Mouse (Mus musculus): ENCODE measurements around the gene Ddx25.

Ddx25 gene

GRCm38 (mm10) chr9:35558257-35559008 lies at the start of gene Ddx25, which contains the start of gene Pus3:
Gene Ddx25 (minus strand): TSS chr9:35558528.
Gene Pus3 (plus strand): TSS chr9:35558595.
- no peak for DNase-seq (ENCODE audit: low spot score in 2 of 2)

DNA sequence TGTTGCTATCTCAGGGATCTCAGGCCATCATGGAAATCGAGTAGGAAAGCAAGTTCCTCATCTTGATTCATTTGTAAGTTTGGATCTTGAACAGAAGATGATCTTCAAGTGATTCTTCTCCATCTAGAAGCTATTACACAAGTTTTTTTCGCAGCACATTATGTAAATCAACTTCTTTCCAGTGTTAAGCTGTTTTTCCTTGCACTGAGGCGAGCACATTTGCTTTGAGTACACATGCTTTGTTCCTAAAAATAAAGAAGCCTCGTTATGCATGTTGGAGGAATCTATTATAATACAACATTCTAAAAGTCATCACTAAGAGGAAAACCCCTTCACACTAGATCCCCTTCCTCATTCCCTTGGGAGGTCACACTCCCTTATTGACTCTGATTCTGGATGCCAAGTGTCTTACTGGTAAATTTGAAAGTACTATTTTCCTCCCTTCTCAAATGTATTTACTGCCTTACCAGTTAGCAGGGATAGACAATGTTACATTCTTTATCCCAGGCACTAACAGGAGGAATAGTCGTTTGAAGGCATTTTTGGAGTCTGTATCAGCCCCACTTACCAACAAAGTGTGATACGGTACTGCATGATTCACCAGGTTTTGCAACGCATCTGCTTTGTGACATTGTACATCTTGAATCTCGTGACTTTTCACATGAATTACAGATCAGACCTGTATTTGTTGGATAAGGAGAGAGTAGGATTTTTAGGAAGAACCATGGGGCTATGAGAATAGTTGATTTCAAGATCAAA lies 49.5 kb upstream of the Ddx25 start:
- no peak for DNase-seq (ENCODE audit: low spot score in 2 of 2)

DNA sequence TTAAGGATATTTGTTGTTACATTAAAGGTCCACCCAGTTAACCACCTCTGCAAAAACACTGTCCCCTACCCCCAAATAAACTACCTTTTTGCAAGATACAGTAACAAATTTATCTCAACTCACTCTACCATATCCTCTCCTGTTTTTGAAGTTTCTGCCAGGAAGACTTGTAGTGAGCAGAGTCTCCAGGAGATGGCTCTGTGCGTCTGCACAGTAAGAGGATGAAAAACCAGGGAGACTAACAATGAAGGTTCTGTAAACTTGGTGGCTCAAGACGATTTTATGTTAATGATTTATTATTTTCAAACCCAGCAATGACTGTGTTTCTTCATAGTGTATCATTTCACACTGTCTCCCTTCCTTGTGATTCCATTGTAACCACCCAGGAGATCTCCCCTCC lies 34.6 kb upstream of the Ddx25 start:
- DNase-seq (ENCODE audit: low spot score in 2 of 2) = no peak

DNA sequence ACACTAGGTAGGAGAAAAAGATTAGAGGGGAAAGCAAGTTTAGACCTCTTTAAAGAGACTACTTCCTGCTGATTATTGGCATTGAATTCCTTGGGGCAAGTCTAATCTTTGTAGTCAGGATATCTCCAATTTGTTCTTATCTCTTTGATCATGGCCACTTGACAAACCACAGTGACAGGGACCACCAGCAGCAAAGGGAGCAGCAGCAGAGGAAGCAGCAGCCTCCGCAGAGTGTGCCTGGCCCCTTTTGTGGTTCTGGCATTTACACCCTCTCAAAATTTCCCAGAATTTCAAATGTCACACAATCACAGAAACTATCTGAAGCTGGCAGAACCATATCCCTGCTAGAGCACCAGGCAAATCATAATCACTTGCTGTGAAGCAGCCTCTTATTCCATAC lies 29.3 kb upstream of the Ddx25 start:
- no peak for DNase-seq (ENCODE audit: low spot score in 2 of 2)

DNA sequence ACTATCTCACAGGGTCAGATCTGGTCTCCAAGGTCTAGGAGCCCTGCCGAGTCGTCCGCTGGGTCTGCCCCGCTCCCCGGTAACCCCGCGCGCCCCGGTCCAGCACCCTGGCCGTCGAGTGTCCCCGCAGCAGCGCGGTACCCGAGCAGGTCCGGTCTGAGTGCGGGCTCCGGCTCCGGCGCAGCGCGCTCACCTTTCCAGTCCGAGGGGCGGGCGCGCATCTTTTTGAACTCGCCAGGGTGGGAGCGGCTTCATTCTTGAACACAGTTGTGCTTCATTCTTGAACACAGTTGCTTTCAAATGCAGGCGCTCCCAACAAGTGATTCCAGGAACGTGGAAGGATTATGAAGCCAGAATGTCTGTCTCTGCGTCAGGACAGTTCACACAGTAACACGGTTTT lies 16.1 kb upstream of the Ddx25 start:
- DNase-seq (ENCODE audit: low spot score in 2 of 2) = no peak

GRCm38 (mm10) chr9:35570663-35571062 lies 12.3 kb upstream of the Ddx25 start:
- no peak for DNase-seq (ENCODE audit: low spot score in 2 of 2)

DNA sequence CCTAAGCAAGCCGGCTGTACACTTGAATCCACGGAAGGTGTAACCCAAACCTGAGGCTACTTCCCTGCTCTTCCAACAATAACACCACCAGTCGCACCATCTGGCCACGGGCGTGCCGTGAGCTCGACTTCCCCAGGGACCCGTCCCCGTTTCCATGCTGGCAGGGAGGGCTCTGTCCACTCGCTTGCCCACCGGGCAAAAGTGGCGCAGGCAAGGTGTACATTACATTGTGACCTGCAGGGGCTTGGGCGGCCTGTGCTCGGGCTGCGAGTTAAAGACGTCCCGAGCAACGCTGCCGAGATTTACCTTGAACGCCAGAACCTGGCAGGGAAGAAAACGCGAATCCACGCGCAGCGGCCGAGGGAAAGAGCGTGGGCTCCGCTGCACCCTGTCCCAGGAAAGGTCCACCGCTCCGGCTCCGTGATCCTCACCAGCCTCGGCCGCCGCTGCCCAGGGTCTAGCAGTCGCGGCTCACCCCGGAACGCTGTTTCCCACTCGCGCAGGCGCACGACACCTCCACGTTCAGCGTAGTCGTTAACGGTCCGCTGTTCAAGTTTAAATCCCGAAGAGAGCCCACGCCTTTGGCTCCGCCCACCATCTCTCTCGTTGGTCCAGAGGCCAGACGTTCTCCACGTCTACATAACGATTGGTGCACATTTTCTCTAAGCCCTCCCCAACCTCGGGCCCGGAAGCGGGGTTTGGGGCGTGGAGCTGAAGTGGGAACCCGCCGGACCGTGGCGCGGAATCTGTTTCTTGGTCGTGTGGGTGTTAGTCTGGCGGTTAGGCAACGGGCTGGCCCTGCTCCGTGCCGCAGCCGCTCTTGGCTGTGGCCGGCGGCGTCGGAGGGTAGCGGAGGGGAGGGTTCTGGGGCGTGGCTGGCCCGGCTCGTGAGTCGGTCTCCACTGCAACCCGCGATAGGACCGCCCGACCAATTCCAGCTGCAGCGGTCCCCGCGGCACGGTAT lies 11.5 kb upstream of the Ddx25 start, which contains the start of the genes Pate2 and Hyls1:
Gene Pate2, plus strand, starts transcription at position 714 of the 964 bp plus-strand sequence.
Gene Hyls1, minus strand, starts transcription at position 828 of the 964 bp plus-strand sequence.
- DNase-seq (ENCODE audit: low spot score in 2 of 2) = peak; percentile 81 to 92

DNA sequence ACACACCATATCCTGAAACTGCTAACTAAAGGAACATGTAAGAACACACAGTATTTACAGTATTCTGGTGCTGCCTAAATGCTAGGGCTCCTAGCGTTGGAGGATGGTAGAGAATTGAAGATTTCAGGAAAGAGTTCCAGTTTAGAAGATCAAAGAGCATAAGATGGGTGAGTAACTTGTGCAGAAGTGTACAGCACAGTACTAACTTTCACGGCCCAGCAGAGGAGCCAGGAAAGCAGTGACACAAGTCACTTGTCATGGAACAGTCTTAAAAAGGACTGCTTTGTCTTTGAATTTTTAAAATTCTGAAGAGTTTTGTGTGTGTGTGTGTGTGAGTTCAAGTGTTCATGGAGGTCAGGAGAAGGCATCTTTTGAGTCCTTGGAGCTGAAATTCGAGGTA lies 9.7 kb upstream of the Ddx25 start:
- no peak for DNase-seq (ENCODE audit: low spot score in 2 of 2)

GRCm38 (mm10) chr9:35564536-35565240 lies 6.4 kb upstream of the Ddx25 start:
- DNase-seq (ENCODE audit: low spot score in 2 of 2) = no peak

DNA sequence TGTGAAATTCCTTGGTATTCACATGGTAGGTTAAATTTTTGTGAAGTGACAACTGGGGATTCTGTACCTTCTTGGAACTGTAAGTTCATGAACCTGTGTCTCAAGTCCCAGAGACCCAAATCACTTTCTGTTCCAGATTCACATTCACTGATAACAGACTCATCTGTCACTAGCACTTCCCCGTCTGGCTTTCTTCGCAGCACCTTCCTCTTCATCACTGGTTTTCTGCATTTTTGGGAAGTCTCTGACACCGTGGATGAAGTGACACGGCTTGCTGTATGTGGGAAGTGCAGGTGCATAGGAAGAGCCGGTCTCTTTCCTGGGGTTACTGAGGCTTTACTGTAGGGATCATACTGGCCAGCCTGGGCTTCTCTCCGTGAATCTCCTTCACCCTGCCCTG lies 3.3 kb upstream of the Ddx25 start:
- DNase-seq (ENCODE audit: low spot score in 2 of 2) = no peak

DNA sequence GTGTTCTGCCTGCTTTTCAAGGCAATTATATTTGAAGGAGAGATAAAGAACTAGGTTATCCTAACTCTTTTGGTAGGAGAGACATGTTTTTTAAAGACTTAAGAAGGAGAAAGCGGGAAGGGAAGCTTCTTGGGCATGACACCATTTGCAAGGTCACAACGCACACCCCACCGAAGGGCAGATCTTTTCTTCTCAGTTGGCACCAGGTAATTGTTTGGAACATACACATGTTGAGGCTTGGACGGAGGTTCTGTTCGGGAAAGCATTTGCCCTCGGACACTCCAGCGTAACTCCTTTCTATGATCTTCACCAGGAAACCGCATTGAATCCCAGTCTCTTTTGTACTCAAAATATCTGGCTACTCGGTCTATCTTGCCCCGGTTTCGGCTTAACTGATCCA lies 2.7 kb upstream of the Ddx25 start:
- no peak for DNase-seq (ENCODE audit: low spot score in 2 of 2)

- peak; percentile 57 to 68 for DNase-seq (ENCODE audit: low spot score in 2 of 2)
These were observed 922 bp upstream of the Ddx25 start for GRCm38 (mm10) chr9:35559009-35559890.

- no peak for DNase-seq (ENCODE audit: low spot score in 2 of 2)
These were observed 1.7 kb downstream of the Ddx25 start for GRCm38 (mm10) chr9:35556494-35557102.

- no peak for DNase-seq (ENCODE audit: low spot score in 2 of 2)
These were observed 9.9 kb downstream of the Ddx25 start for GRCm38 (mm10) chr9:35548455-35548854.

- no peak for DNase-seq (ENCODE audit: low spot score in 2 of 2)
These were observed 11.6 kb downstream of the Ddx25 start for GRCm38 (mm10) chr9:35546745-35547144.

- DNase-seq (ENCODE audit: low spot score in 2 of 2) = no peak
These were observed 12.6 kb downstream of the Ddx25 start for GRCm38 (mm10) chr9:35545704-35546103.

DNA sequence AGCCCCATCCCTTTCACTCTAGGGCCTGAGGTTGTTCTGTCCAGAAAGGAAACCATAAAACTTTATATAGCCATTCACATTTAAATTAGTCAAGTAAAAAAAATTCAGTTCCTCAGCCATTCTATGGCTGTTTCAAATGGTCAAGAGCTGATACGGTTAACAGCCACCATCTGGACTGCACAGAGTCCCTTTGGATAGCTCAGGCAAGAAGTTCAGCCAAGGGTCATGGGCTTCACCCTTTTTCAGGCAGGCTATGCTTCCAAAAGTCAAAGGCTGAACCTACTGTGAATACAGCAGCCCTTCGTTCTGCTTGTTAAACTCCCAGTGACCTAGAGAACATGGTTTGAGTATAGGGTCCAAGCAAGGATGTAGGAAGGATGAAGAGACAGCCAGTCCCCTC lies 13.7 kb downstream of the Ddx25 start:
- DNase-seq (ENCODE audit: low spot score in 2 of 2) = no peak

GRCm38 (mm10) chr9:35543099-35543860 lies 15.0 kb downstream of the Ddx25 start:
- DNase-seq (ENCODE audit: low spot score in 2 of 2) = no peak

GRCm38 (mm10) chr9:35541941-35542340 lies 16.4 kb downstream of the Ddx25 start:
- DNase-seq (ENCODE audit: low spot score in 2 of 2) = no peak
